Mouse (Mus musculus): ENCODE data around the gene Timp2.

DNA sequence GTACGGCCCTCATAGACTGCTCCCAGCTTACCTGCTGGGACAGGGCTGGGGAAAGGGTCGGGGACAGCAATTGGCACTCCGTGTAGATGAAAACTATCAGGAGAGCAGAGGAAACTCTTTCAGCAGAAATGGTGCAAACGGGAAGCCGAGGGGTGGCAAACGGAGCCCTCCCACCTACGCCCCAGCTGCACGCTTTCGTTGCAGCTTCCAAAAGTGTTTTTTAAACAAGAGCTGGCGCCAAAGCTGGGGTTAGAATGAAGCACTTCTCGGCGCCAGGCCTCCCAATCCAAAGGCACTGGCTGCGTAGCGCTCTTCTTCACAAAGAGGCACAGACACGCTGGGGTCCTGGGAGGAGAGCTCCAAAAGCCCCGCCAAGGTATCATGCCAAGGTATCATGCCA lies 24.8 kb downstream of the Timp2 start:
- TF ChIP-seq CTCF (IDR thresholded peaks at IDR 0.05; ENCODE audit: low read depth, low read length) (no peak), TAL1 (conservative IDR thresholded peaks at IDR 0.05; ENCODE audit: low read depth, low read length) (no peak), POLR2AphosphoS5 (IDR thresholded peaks at IDR 0.05; ENCODE audit: insufficient replicate concordance, low read depth, low read length) (no peak), GATA1 (IDR thresholded peaks at IDR 0.05; ENCODE audit: borderline replicate concordance, low read length) (no peak), GATA2 (IDR thresholded peaks at IDR 0.05; ENCODE audit: borderline replicate concordance, low read depth, low read length) (no peak)

All from G1E (cell line).